Mouse (Mus musculus) regulatory T cell (primary cell): ENCODE measurements around the gene Bex4.

Experiments used
- in situ Hi-C: fragments of 300-600 bp; cut with MboI, MseI; formaldehyde crosslinking; loops from one replicate; pipeline ENCODE4 v1.15.1; 2025; ENCODE audit warnings: high pct_unique_total_duplicates

Gene Bex4

GRCm38 (mm10) chrX:136180897-136181553 is 42.2 kb downstream of the Bex4 start:
- in situ Hi-C loops: no loop called here

- in situ Hi-C loops: no loop called here
Observed at GRCm38 (mm10) chrX:136183107-136183506, 44.3 kb downstream of the Bex4 start.
